Mouse (Mus musculus) midbrain, embryonic 13.5 days (tissue): ENCODE measurements around the gene Card6. TPM values are rescaled to one million over a fixed set of nuclear protein-coding genes. Genes with fewer than 3 reads are reported as not detected.

Source experiments
- ATAC-seq: fragments of 200-750 bp; cut with Nextera tagmentation; 2 replicates; pipeline ENCODE4 v1.8.0; 2017; ENCODE audit warnings: mild to moderate bottlenecking, moderate TSS enrichment, moderate library complexity
- H3K27ac ChIP-seq: fragments of 300-500 bp; sonication (generic); 2 replicates; pipeline ENCODE4 v1.5.1; 2015; ENCODE audit warnings: inconsistent platforms, mild to moderate bottlenecking, moderate library complexity
- H3K27me3 ChIP-seq: fragments of 300-500 bp; sonication (generic); 2 replicates; pipeline ENCODE4 v1.6.1; 2015; ENCODE audit warnings: mild to moderate bottlenecking, inconsistent platforms
- H3K36me3 ChIP-seq: fragments of 300-500 bp; sonication (generic); 2 replicates; pipeline ENCODE4 v1.6.1; 2015; ENCODE audit warnings: mild to moderate bottlenecking, inconsistent platforms
- H3K4me1 ChIP-seq: fragments of 300-500 bp; sonication (generic); replicated peaks from 2 replicates; pipeline ENCODE4 v1.6.1; 2015; ENCODE audit warnings: inconsistent platforms
- H3K4me2 ChIP-seq: fragments of 300-500 bp; sonication (generic); replicated peaks from 2 replicates; pipeline ENCODE4 v1.6.1; 2015; ENCODE audit warnings: moderate library complexity, mild to moderate bottlenecking, inconsistent platforms
- H3K4me3 ChIP-seq: fragments of 300-500 bp; sonication (generic); replicated peaks from 2 replicates; pipeline ENCODE4 v1.5.1; 2015; ENCODE audit warnings: mild to moderate bottlenecking, inconsistent platforms
- H3K9ac ChIP-seq: fragments of 300-500 bp; sonication (generic); replicated peaks from 2 replicates; pipeline ENCODE4 v1.6.1; 2015; ENCODE audit warnings: mild to moderate bottlenecking, inconsistent platforms
- H3K9me3 ChIP-seq: fragments of 300-500 bp; sonication (generic); 2 replicates; pipeline ENCODE4 v1.6.1; 2016; ENCODE audit warnings: mild to moderate bottlenecking, inconsistent platforms
- WGBS: fragments of 180-500 bp; shearing (Covaris S2); methylation state at CpG from one replicate; pipeline ENCODE4 v1.1.7; 2015; 5-methylcytosine and 5-hydroxymethylcytosine counted together
- polyA plus RNA-seq: library from polyadenylated mRNA; unstranded; fragments of >200 nt; fragmentation: Nextera tagmentation; extraction: Ambion mirVana; gene quantifications from 2 replicates; pipeline ENCODE4 v1.2.1, GENCODE M21; 2015

Card6 gene
- polyA plus RNA-seq, result 0.46 and 0.59 TPM in 2 replicates

DNA sequence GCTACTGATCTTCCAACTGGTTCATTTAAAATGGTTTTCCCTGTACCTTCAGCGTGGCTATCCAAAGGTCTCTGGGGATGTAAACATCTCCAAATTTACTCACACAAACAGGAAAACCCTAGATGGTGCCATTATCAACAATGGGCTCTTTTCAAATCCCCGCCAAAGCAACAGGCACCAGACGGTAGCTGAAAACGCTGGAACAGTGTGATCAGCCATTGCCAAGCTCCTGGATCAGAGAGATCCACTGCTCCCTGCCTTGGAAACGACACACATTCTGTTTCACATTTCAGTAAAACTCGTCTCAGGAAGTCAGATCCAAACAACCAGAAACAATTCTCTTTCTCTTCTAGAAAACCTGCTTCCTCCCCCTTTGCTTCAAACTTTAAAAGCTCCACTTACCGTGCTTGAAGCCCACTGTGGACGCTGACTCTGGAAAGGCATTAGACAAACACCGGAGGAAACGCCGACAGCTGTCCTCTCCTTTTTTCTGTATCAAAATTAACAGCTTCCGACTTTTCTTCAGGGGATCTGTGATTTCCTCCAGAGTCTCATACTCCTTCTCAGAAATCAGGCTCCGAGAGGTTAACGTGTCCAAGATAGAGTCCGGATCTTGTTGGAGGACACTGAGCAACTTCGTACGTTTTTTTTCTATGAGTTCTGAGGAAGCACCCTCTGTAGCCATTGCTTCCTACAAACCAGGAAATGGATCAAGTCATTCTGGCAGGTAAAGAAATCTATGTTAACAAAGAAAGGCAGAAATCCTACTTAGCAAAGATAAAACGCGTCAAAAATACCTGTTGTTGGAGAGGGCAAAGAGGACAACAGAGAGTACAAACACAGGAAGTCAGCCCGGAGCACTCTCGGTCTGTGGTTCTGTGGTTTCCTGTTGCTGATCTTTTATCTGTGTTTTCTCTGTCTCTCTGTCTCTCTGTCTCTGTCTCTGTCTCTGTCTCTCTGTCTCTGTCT, at the start of gene Card6:
Gene Card6, minus strand, starts transcription at position 854 of the 969 bp plus-strand sequence.
- Histone ChIP-seq H3K27ac (no peak within 1 kb of the TSS), H3K4me1 (no peaks in the 10 kb centered on the region), H3K27me3 (no peaks in the 10 kb centered on the region), H3K9ac (0 out of 2 replicates have a peak within 1 kb of the TSS, but pooled peaks have one; percentile 28), H3K9me3 (no peaks in the 10 kb centered on the region), H3K36me3 (no peaks in the 10 kb centered on the region), H3K4me2 (no peak within 1 kb of the TSS), H3K4me3 (no peak within 1 kb of the TSS)
- WGBS, result 79% methylated on average over 21 of the region's 21 CpGs
- no peak for ATAC-seq

GRCm38 (mm10) chr15:5157386-5157785, 49.0 kb upstream of the Card6 start:
- peaks cover 12% of the 10 kb centered on the region for H3K36me3 ChIP-seq
- ATAC-seq, result no peak
- H3K27me3 ChIP-seq, result no peaks in the 10 kb centered on the region
- peaks cover 10% of the 10 kb centered on the region for H3K4me1 ChIP-seq
- no peaks in the 10 kb centered on the region for H3K9me3 ChIP-seq
- WGBS, result 81% methylated on average over 1 of the region's 1 CpGs
- no peak overlapping the region for H3K4me2 ChIP-seq
- no peak overlapping the region for H3K4me3 ChIP-seq
- H3K9ac ChIP-seq, result no peak overlapping the region
- no peak overlapping the region for H3K27ac ChIP-seq

- no peak for ATAC-seq
- 87% methylated on average over 4 of the region's 4 CpGs for WGBS
- H3K4me2 ChIP-seq, result no peak overlapping the region
- peaks cover 6% of the 10 kb centered on the region; the same call in 1 of the 2 replicates for H3K36me3 ChIP-seq
- no peak overlapping the region for H3K27ac ChIP-seq
- H3K27me3 ChIP-seq, result no peaks in the 10 kb centered on the region
- H3K4me3 ChIP-seq, result no peak overlapping the region
- no peaks in the 10 kb centered on the region for H3K9me3 ChIP-seq
- H3K4me1 ChIP-seq, result peaks cover 10% of the 10 kb centered on the region
- H3K9ac ChIP-seq, result no peak overlapping the region
Measured at GRCm38 (mm10) chr15:5156355-5156754, 48.0 kb upstream of the Card6 start.

- peaks cover 10% of the 10 kb centered on the region for H3K4me1 ChIP-seq
- WGBS, result 66% methylated on average over 5 of the region's 5 CpGs
- H3K9me3 ChIP-seq, result no peaks in the 10 kb centered on the region
- no peak overlapping the region for H3K4me2 ChIP-seq
- no peak overlapping the region for H3K27ac ChIP-seq
- no peaks in the 10 kb centered on the region for H3K27me3 ChIP-seq
- H3K9ac ChIP-seq, result no peak overlapping the region
- no peak overlapping the region for H3K4me3 ChIP-seq
- no peaks in the 10 kb centered on the region for H3K36me3 ChIP-seq
- no peak for ATAC-seq
Measured at GRCm38 (mm10) chr15:5155093-5155492, 46.8 kb upstream of the Card6 start.

GRCm38 (mm10) chr15:5154621-5155020, 46.3 kb upstream of the Card6 start:
- no peak overlapping the region for H3K4me3 ChIP-seq
- H3K27me3 ChIP-seq, result no peaks in the 10 kb centered on the region
- ATAC-seq, result no peak
- H3K36me3 ChIP-seq, result no peaks in the 10 kb centered on the region
- H3K9me3 ChIP-seq, result no peaks in the 10 kb centered on the region
- no peak overlapping the region for H3K27ac ChIP-seq
- no peak overlapping the region for H3K9ac ChIP-seq
- WGBS, result 88% methylated on average over 9 of the region's 9 CpGs
- H3K4me1 ChIP-seq, result peaks cover 10% of the 10 kb centered on the region
- H3K4me2 ChIP-seq, result no peak overlapping the region

DNA sequence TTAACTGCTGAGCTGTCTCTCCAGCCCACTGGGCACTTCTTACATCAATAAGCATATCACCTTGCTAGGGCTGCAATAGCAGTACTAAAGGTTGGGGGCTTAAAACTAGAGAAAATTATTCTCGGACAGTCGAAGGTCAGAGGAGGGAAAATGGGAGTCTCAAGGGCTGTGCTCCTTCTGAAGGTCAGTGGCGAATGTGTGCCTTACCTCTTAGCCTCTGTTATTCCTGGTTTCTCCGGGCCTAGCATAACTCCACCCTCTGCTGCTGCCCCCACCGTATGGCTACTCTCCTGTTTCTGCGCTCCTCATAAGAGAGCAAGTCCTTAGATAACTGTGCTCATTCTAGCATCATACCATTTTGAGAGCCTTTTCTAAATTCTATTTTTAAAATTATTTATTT, 43.8 kb upstream of the Card6 start:
- 95% methylated on average over 6 of the region's 6 CpGs for WGBS
- no peak overlapping the region for H3K27ac ChIP-seq
- no peak overlapping the region for H3K4me3 ChIP-seq
- H3K9me3 ChIP-seq, result no peaks in the 10 kb centered on the region
- H3K36me3 ChIP-seq, result no peaks in the 10 kb centered on the region
- no peak for ATAC-seq
- H3K9ac ChIP-seq, result no peak overlapping the region
- no peak overlapping the region for H3K4me2 ChIP-seq
- H3K4me1 ChIP-seq, result peaks cover 10% of the 10 kb centered on the region
- H3K27me3 ChIP-seq, result no peaks in the 10 kb centered on the region

GRCm38 (mm10) chr15:5149187-5149586, 40.8 kb upstream of the Card6 start:
- H3K27ac ChIP-seq, result no peak overlapping the region

GRCm38 (mm10) chr15:5145196-5145945, 37.0 kb upstream of the Card6 start:
- Histone ChIP-seq H3K4me2 (peak overlapping the region; percentile 68), H3K4me3 (peak overlapping the region; percentile 84), H3K36me3 (no peaks in the 10 kb centered on the region), H3K9me3 (no peaks in the 10 kb centered on the region), H3K27me3 (no peaks in the 10 kb centered on the region), H3K27ac (no peak overlapping the region), H3K9ac (peak overlapping the region; percentile 11; the same call in 1 of the 2 replicates), H3K4me1 (peaks cover 14% of the 10 kb centered on the region)
- no peak for ATAC-seq
- WGBS, result 42% methylated on average over 9 of the region's 9 CpGs

More at GRCm38 (mm10) chr15:5149187-5149586, 40.8 kb upstream of the Card6 start:
- H3K9me3 ChIP-seq, result no peaks in the 10 kb centered on the region
- WGBS, result 88% methylated on average over 4 of the region's 4 CpGs
- peaks cover 14% of the 10 kb centered on the region for H3K4me1 ChIP-seq
- H3K27me3 ChIP-seq, result no peaks in the 10 kb centered on the region
- no peak overlapping the region for H3K4me3 ChIP-seq
- ATAC-seq, result no peak
- no peak overlapping the region for H3K4me2 ChIP-seq
- H3K36me3 ChIP-seq, result no peaks in the 10 kb centered on the region
- H3K9ac ChIP-seq, result no peak overlapping the region

DNA sequence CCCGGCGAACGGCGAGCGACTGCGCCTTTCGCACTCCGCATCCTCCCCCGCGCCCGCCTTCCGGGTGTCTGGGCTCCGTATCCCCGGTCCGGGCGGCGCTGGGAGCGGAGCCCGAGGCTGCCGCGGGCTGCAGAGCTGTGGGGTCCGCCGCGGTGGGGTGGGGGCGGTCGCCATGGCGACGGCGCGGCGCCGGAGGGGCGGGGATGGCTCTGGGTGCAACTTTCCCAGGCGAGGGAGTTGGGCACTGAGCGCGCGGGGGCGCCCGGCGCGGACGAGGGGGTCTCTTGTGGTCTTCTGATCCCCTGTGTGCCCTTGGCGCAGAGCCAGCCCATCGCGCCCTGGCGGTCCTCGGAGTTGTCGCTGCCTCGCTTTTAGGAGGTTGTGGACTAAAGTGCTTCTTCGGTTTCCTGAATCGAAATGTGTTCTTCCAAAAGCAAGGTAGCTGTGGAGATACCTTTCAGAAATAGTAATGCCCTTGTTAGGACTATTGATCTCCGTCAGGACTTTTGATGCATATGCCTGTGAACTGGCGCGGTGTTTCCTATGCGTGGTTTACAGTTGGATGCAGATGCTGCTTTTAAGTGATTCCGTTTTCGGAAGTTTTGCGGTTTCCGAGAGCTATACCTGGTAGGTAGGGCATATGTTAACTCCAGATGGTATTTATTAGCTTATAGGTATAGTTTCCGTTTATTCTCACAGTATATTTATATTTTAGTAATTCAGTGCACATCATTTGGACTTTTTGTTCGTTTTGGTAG, 35.9 kb upstream of the Card6 start:
- WGBS, result 1% methylated on average over 59 of the region's 61 CpGs
- Histone ChIP-seq H3K27ac (peak overlapping the region; percentile 92), H3K4me3 (peak overlapping the region; percentile 84), H3K27me3 (no peaks in the 10 kb centered on the region), H3K4me2 (peak overlapping the region; percentile 68), H3K9ac (peak overlapping the region; percentile 92), H3K36me3 (no peaks in the 10 kb centered on the region), H3K4me1 (peaks cover 14% of the 10 kb centered on the region), H3K9me3 (no peaks in the 10 kb centered on the region)
- ATAC-seq, result peak; percentile 95

- H3K36me3 ChIP-seq, result no peaks in the 10 kb centered on the region
- H3K9ac ChIP-seq, result peak within 1 kb of the TSS; percentile 92
- peak; percentile 94 for ATAC-seq
- H3K9me3 ChIP-seq, result no peaks in the 10 kb centered on the region
- peak within 1 kb of the TSS; percentile 68 for H3K4me2 ChIP-seq
- H3K4me3 ChIP-seq, result peak within 1 kb of the TSS; percentile 84
- WGBS, result 0% methylated on average over 65 of the region's 80 CpGs
- H3K4me1 ChIP-seq, result peaks cover 14% of the 10 kb centered on the region
- peak within 1 kb of the TSS; percentile 92 for H3K27ac ChIP-seq
- H3K27me3 ChIP-seq, result no peaks in the 10 kb centered on the region
Measured at GRCm38 (mm10) chr15:5143361-5144020, 35.2 kb upstream of the Card6 start, which contains the start of gene Prkaa1. Gene Prkaa1 (plus strand): TSS chr15:5143861.

- H3K27ac ChIP-seq, result no peak overlapping the region
- peaks cover 14% of the 10 kb centered on the region for H3K4me1 ChIP-seq
- no peak overlapping the region for H3K9ac ChIP-seq
- 73% methylated on average over 5 of the region's 5 CpGs for WGBS
- no peak overlapping the region for H3K4me3 ChIP-seq
- no peaks in the 10 kb centered on the region for H3K36me3 ChIP-seq
- no peak for ATAC-seq
- H3K27me3 ChIP-seq, result no peaks in the 10 kb centered on the region
- H3K4me2 ChIP-seq, result no peak overlapping the region
- no peaks in the 10 kb centered on the region for H3K9me3 ChIP-seq
Measured at GRCm38 (mm10) chr15:5142714-5143113, 34.4 kb upstream of the Card6 start.
